Mouse (Mus musculus): ENCODE data around the gene Dnajc5. TPM values are rescaled to one million over a fixed set of nuclear protein-coding genes. Genes with fewer than 3 reads are reported as not detected.
A peak's percentile ranks its signal among the peaks of the same experiment; 100 is the strongest.

Gene Dnajc5
- total RNA-seq, 2 experiments from 2014 or later = 271 to 275 TPM

- DNase-seq (ENCODE audit: low spot score in 2 of 2) = no peak
Observed at GRCm38 (mm10) chr2:181571941-181572670, 51.8 kb downstream of the Dnajc5 start.

DNA sequence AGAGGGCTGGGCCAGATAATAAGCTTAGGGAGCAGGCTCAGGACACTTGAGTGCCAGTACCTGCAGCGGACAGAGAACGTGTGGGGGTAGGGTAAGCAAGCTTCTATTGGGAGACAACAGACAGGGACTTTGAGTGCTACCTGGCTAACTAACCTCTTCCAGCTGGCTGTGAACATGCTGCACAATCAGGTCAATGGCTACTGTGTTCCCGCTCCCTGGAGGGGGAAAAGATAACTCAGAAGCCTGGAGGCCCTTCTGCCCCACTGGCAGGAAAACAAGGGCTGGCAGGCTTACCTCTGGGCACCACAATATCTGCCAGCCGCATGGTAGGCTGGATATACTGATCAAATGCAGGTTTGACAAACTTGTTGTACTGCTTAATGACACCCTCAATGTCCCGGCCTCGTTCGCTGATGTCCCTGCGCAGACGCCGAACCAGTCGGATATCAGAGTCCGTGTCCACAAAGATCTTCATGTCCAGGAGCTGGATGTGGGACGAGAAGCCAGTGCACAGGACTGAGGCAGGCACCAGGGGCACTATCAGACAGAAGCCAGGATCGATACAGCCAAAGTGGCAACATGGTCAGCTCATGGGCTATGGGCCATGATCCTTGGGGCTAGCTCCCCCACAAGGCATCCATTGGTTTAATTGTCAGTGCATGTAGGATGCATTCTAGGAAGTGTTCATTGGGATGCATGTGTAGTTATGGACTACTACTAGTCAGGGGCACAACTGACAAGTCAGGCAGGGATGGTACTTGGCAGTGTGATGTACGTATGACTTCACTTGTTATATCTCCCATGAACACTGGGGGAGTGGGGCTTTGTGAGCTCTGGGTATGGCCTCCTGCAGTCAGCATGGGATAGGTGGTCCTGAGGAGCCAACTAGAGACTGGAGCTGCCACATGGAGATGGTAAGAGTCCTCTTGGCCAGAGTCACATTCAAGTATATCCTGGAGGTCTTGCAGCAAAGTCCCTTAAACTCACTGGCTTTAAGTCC is 52.9 kb downstream of the Dnajc5 start:
- no peak for DNase-seq (ENCODE audit: low spot score in 2 of 2)

DNA sequence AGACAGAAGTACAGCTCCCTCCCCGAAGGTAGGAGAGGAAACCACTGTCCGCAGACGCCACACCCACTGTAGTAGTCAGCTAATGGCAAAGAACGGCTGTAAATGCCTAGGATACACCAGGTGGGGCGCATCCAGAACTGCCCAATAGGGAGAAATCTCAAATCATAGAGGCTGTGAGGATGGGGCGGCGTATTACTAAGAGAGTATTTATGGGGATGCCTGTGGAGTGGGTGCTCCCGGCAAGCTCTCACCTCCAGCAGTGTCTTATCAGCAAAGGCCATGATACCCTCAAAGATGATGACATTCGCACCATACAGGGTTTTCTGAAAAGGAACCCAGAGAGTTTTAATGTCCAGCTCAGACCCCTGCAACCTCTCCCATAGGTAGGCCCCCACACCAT is 53.7 kb downstream of the Dnajc5 start:
- no peak for DNase-seq (ENCODE audit: low spot score in 2 of 2)

DNA sequence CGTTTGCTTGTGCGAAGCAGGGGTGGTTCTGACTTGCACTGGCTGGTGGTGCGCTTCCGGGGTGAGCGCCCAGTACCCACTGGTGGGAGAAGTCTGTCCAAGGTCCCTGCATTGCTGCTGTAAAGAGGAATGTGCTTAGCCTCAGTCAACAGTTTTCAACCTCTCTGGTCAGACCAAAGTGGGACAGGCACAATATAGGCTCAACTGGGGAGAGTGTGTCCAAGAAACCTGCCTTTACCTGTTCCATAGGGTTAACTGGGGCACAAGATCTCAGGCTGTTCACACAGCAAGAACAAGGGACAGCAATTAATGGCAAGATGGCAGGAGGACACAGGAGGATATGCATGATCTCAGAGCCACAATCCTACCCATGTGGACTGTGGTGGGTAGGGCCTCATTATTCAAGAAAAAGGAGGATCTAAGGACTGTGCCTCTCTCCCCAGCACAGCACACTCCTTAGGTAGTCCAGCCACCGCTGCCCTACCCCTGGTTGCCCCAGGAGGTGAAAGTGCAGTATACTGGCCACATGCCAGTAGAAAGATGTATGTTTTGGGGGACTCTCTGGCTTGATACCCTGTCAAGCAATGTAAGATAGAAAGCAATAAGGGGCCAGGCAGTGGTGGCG is 54.7 kb downstream of the Dnajc5 start:
- no peak for DNase-seq (ENCODE audit: low spot score in 2 of 2)

- no peak for DNase-seq (ENCODE audit: low spot score in 2 of 2)
Observed at GRCm38 (mm10) chr2:181576613-181577012, 56.3 kb downstream of the Dnajc5 start.

DNA sequence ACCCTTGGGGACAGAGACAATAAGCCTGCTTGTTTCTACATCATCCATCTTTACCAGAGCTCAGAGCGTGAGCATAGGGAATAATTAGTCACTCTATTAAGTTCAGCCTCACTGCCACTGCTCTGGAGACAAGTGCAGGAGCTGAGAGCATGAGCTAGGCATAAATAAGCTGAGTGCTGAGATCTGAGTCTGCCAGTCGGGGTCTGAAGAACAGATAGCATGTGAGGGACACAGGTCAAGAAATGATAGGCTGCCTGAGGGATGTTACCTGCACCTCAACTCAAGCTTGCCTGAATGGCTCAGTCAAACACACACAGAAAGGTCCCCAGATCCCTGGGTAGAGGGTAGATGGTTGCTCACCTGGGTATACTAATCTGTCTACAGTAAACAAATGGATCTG is 56.8 kb downstream of the Dnajc5 start:
- DNase-seq (ENCODE audit: low spot score in 2 of 2) = no peak

DNA sequence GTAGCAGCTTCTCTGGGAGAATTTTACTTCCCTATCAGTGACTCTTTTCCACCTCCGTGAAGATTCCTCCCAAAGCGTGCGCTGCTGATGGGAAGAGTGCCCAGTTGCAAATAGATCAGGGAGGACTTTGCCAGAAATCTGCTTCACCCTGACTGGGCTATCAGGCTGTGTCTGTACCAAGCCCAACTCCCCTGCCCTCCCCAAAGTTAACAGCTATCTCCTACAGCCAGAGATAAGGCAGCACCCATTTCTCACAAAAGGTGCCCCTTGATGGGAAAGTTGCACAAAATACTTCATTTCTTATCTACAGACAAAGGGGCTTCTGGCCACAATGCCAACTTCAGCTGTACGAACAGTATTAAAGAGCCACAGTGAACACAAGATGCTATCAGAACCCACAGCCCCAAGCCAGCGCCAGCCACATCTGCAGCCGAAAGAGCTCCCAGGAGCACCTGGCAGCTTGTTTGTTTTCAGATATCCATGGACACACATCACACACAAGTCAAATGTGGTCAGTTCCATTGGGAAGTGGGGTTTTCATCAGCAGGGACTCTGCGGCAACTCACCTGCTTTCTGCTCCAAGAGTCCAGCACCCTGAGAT is 57.8 kb downstream of the Dnajc5 start:
- DNase-seq (ENCODE audit: low spot score in 2 of 2) = no peak

GRCm38 (mm10) chr2:181578790-181579618 is 58.7 kb downstream of the Dnajc5 start:
- no peak for DNase-seq (ENCODE audit: low spot score in 2 of 2)

- no peak for DNase-seq (ENCODE audit: low spot score in 2 of 2)
Observed at GRCm38 (mm10) chr2:181579681-181580080, 59.4 kb downstream of the Dnajc5 start.

DNA sequence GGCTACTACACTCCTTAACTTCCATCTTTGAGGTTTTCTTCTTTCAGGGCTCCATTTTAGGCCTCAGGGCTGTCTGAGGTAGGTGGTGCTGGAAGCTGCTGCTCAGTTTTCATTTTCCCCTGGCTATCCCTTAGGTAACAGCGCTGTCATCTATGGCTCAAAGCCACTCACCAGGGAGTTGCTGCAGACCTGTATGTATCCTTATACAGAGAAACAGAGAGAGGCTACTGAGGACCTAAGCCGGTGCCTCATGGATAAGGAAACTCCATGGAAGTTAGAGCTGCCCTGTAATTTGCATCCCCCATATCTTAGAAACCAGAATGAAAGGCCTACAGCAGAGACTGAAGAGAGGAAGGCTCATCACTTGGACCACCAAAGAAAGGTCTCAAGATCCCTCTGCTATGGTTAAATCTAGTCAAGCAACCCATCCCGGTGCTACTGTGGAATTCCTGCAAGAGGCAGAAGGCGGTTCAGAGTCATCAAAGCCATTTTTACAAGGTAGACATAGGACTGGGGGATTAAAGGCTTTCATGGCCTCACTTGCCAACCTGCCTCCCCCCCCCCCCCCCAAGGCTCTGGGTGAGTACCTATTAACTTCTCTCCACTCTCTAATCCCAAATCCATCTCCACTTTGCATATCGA is 60.0 kb downstream of the Dnajc5 start:
- no peak for DNase-seq (ENCODE audit: low spot score in 2 of 2)

- DNase-seq (ENCODE audit: low spot score in 2 of 2) = peak; percentile 69 to 79
Observed at GRCm38 (mm10) chr2:181581016-181581401, 60.7 kb downstream of the Dnajc5 start.

DNA sequence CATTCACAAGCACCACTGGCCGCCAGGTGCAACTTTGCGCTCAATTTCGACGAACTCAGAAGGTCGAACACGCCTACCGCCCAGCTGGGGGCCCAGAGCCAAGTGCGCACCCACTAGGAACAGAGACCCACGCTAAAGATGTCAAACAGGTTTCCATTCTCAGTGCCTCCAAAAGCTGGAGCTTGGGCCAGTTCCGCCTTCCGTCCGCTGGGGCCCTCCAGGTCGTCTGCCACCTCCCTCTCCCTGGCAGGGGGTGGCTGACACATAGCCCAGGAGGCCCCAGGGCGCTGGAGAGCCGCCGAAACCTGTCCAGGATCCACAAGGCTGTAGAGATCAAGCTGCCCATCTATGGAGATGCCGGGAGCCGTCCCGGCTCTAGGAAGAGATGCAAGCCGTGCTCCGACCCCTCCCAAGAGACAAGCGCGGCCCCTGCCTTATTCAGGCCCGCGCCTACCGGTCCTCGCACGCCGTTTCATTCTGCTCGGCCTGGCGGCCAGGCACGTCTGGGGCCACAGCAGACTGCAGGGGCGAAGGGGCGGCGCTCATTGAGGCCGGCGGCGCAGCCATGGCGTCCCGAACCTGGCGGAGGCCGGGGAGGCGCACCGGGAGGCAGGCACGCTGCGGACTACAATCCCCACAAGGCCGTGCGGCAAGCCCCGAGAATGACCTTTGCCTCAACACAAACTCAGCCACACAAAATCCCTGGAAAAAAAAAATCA is 61.3 kb downstream of the Dnajc5 start:
- peak; percentile 83 to 88 for DNase-seq (ENCODE audit: low spot score in 2 of 2)

DNA sequence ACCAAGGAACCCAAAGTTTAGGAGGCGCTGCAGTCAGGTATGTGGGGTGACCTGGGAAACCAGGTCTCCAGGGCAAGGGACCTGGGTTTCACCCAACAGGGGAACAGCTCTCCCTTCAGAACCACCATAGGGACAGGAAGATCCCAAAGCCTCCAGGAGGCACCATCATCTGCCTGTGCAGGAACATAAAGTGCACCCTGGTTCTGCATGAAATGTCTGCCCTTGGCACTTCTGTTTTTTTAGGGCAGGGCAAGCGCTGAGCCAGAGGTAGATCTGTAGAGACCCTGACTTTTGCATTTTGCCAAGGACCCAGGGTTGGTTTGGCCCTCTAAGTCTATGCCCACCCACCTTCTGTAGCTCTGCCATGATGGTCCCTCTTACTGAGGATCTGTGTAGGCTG is 62.1 kb downstream of the Dnajc5 start:
- DNase-seq (ENCODE audit: low spot score in 2 of 2) = peak in 1 of 2 experiments; percentile 11

DNA sequence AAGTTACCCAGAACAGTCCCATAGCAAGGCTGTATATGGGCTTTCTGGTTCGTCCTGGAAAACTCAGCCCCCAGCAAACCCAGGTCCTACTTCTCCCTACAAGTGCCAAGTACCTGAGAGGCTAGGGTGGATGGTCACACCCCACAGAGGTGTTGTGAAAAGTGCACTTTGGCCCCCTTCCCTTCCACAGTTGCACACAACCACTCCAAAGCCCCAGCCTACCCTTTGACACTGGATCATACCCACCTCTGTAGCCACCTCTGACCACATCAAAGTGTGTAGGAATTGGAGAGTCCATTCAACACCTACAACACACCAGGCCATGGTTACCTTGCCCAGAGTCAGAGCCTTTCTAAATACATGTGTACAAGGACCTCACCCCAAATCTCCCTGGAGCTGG is 62.7 kb downstream of the Dnajc5 start:
- DNase-seq (ENCODE audit: low spot score in 2 of 2) = no peak

GRCm38 (mm10) chr2:181583460-181584257 is 63.4 kb downstream of the Dnajc5 start:
- DNase-seq (ENCODE audit: low spot score in 2 of 2) = no peak

- no peak for DNase-seq (ENCODE audit: low spot score in 2 of 2)
Observed at GRCm38 (mm10) chr2:181584411-181584942, 64.2 kb downstream of the Dnajc5 start, which contains the start of gene Uckl1. TSS of gene Uckl1 (minus strand) at chr2:181584892.

DNA sequence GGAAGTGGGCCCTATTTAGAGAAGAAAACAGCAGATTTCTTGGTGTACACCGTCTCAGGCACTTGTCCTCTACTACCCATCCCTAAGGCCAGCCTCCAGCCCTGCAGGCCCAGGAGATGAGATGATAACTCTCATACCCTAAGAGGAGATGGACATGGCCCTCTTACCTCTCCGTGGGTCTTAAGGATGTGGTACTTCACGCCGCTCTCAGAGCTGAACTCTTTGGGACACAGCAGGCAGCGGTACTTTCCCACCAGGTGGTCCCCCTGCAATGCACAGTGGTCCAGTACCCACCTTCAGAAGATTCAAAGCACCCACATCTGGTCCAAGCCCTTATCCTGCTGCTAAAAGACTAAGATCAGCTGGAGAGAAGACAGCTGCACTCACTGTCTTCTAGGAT is 65.2 kb downstream of the Dnajc5 start:
- DNase-seq (ENCODE audit: low spot score in 2 of 2) = no peak

DNA sequence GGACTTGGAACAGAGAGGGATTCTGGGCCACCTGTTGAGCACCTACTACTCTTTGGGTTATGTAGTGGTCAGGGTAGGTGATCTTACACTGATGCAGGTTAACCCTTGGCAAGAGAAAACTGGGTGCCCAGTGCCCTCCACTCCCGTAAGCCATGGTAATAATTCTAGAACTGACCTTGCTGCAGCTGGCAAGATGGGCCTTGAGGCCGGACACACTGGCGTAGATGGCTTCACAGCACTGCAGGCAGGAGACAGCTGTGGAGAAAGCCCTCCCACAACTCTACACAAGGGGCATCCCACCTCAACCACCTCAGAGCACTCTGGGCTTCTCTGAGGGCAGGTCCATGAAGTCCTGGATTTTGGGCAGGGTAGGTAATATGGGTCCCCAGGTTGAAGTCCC is 65.8 kb downstream of the Dnajc5 start:
- DNase-seq (ENCODE audit: low spot score in 2 of 2) = no peak
